ENCODE assay signal across 25 mouse cellular contexts in the genomic region with DNA sequence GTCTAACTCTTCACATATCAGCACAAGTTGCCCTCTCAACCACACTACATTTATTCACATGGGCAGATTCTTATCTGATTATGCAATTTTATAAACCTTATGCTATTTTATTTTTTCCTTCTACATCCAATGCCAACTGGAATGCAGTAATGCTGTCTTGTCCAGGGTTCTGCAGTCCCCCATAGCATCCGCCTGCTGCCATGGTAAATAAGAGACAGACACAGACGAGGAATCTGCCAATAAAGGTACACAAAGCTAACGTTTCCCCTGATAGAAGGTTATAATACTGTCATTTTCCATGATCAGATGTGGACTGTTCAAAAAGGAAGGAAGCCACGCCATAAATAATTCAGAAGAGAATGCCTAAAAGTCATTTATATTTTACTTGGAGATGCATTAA. TPM values are rescaled to one million over a fixed set of nuclear protein-coding genes. Genes with fewer than 3 reads are reported as not detected.
DNase-seq lines count a peak whose midpoint lies in the region; ATAC-seq lines count a peak whose summit lies in the region.
"Had no signal": no experiment of that assay in that cellular context is flagged by ENCODE, and none has a peak within 500 bp of the region (broad histone marks: within the 10 kb centered on the region; RNA-seq: fewer than 3 reads in every experiment).

No protein-coding gene starts in this region.

- no peak overlapping the region for H3K4me2 ChIP-seq in midbrain, embryonic 12.5 days (replicated peaks)
- no peak overlapping the region for H3K4me2 ChIP-seq in midbrain, embryonic 11.5 days
- no peak overlapping the region for H3K4me2 ChIP-seq in neural tube, embryonic 13.5 days
- H3K4me2 ChIP-seq in neural tube, embryonic 15.5 days = no peak overlapping the region
- H3K4me2 ChIP-seq: embryonic facial prominence, embryonic 12.5 days; embryonic facial prominence, embryonic 15.5 days; forebrain, embryonic 12.5 days; forebrain, embryonic 15.5 days; heart, embryonic 12.5 days; heart, embryonic 15.5 days; hindbrain, embryonic 13.5 days had no signal

- no peaks in the 10 kb centered on the region for H3K27me3 ChIP-seq in midbrain, embryonic 12.5 days
- no peaks in the 10 kb centered on the region for H3K27me3 ChIP-seq in midbrain, embryonic 11.5 days (ENCODE audit: control insufficient read depth, insufficient read depth, low read length)
- no peaks in the 10 kb centered on the region for H3K27me3 ChIP-seq in neural tube, embryonic 13.5 days
- H3K27me3 ChIP-seq in neural tube, embryonic 15.5 days (replicated peaks) = no peaks in the 10 kb centered on the region
- H3K27me3 ChIP-seq: embryonic facial prominence, embryonic 12.5 days; embryonic facial prominence, embryonic 15.5 days; forebrain, embryonic 12.5 days; forebrain, embryonic 15.5 days; heart, embryonic 12.5 days; heart, embryonic 15.5 days; hindbrain, embryonic 13.5 days had no signal

- peak; percentile 41; the same call in 1 of the 2 replicates for ATAC-seq in midbrain, embryonic 12.5 days (ENCODE audit: low FRiP score, low read depth)
- ATAC-seq in midbrain, embryonic 11.5 days (ENCODE audit: low FRiP score) = no peak
- no peak for ATAC-seq in neural tube, embryonic 13.5 days (ENCODE audit: low read depth)
- no peak for ATAC-seq in neural tube, embryonic 15.5 days (ENCODE audit: low FRiP score)
- ATAC-seq: activated CD4-positive, CD25-positive, alpha-beta regulatory T cell, adult 4 months; forebrain, embryonic 15.5 days; hindbrain, embryonic 16.5 days had no signal

- 76% methylated on average over 4 of the region's 4 CpGs for WGBS in midbrain, embryonic 12.5 days
- 85% methylated on average over 4 of the region's 4 CpGs for WGBS in midbrain, embryonic 11.5 days
- WGBS in neural tube, embryonic 13.5 days = 68% methylated on average over 4 of the region's 4 CpGs
- 56% methylated on average over 4 of the region's 4 CpGs for WGBS in neural tube, embryonic 15.5 days

- no peak overlapping the region for H3K27ac ChIP-seq in midbrain, embryonic 12.5 days (replicated peaks)
- H3K27ac ChIP-seq in midbrain, embryonic 11.5 days (ENCODE audit: low read depth, low read length) = no peak overlapping the region
- H3K27ac ChIP-seq in neural tube, embryonic 13.5 days (replicated peaks) = 0 out of 2 replicates have a peak overlapping the region, but pooled peaks have one; percentile 13
- H3K27ac ChIP-seq in neural tube, embryonic 15.5 days (replicated peaks) = no peak overlapping the region
- H3K27ac ChIP-seq: embryonic facial prominence, embryonic 12.5 days; embryonic facial prominence, embryonic 15.5 days; forebrain, embryonic 12.5 days; forebrain, embryonic 15.5 days; heart, embryonic 15.5 days; hindbrain, embryonic 10.5 days; hindbrain, embryonic 13.5 days had no signal

- no peaks in the 10 kb centered on the region for H3K4me1 ChIP-seq in midbrain, embryonic 12.5 days
- no peaks in the 10 kb centered on the region for H3K4me1 ChIP-seq in midbrain, embryonic 11.5 days (ENCODE audit: control insufficient read depth, insufficient read depth, low read length)
- H3K4me1 ChIP-seq in neural tube, embryonic 13.5 days (replicated peaks) = 0 out of 2 replicates have a peak, but pooled peaks cover 10% of the 10 kb centered on the region
- no peaks in the 10 kb centered on the region for H3K4me1 ChIP-seq in neural tube, embryonic 15.5 days
- H3K4me1 ChIP-seq: embryonic facial prominence, embryonic 12.5 days; embryonic facial prominence, embryonic 15.5 days; forebrain, embryonic 12.5 days; forebrain, embryonic 15.5 days; heart, embryonic 12.5 days; heart, embryonic 15.5 days; hindbrain, embryonic 10.5 days; hindbrain, embryonic 13.5 days had no signal

- no peak overlapping the region for H3K4me3 ChIP-seq in midbrain, embryonic 12.5 days
- H3K4me3 ChIP-seq in midbrain, embryonic 11.5 days (ENCODE audit: low read depth, low read length) = no peak overlapping the region
- H3K4me3 ChIP-seq in neural tube, embryonic 13.5 days = no peak overlapping the region
- H3K4me3 ChIP-seq in neural tube, embryonic 15.5 days (replicated peaks) = no peak overlapping the region
- H3K4me3 ChIP-seq: embryonic facial prominence, embryonic 12.5 days; embryonic facial prominence, embryonic 15.5 days; forebrain, embryonic 12.5 days; forebrain, embryonic 15.5 days; heart, embryonic 12.5 days; heart, embryonic 15.5 days; hindbrain, embryonic 10.5 days; hindbrain, embryonic 13.5 days had no signal

- H3K9ac ChIP-seq in midbrain, embryonic 12.5 days (replicated peaks) = no peak overlapping the region
- H3K9ac ChIP-seq in midbrain, embryonic 11.5 days (ENCODE audit: low read length) = no peak overlapping the region
- no peak overlapping the region for H3K9ac ChIP-seq in neural tube, embryonic 13.5 days
- no peak overlapping the region for H3K9ac ChIP-seq in neural tube, embryonic 15.5 days (replicated peaks)
- H3K9ac ChIP-seq: embryonic facial prominence, embryonic 12.5 days; embryonic facial prominence, embryonic 15.5 days; forebrain, embryonic 12.5 days; forebrain, embryonic 15.5 days; heart, embryonic 12.5 days; heart, embryonic 15.5 days; hindbrain, embryonic 13.5 days had no signal

- H3K9me3 ChIP-seq in midbrain, embryonic 12.5 days = no peaks in the 10 kb centered on the region
- no peaks in the 10 kb centered on the region for H3K9me3 ChIP-seq in midbrain, embryonic 11.5 days (ENCODE audit: control insufficient read depth, low read length)
- H3K9me3 ChIP-seq in neural tube, embryonic 13.5 days = no peaks in the 10 kb centered on the region
- no peaks in the 10 kb centered on the region for H3K9me3 ChIP-seq in neural tube, embryonic 15.5 days (replicated peaks)
- H3K9me3 ChIP-seq: embryonic facial prominence, embryonic 12.5 days; embryonic facial prominence, embryonic 15.5 days; forebrain, embryonic 12.5 days; forebrain, embryonic 15.5 days; heart, embryonic 12.5 days; heart, embryonic 15.5 days; hindbrain, embryonic 10.5 days; hindbrain, embryonic 13.5 days had no signal

- H3K36me3 ChIP-seq in midbrain, embryonic 12.5 days = no peaks in the 10 kb centered on the region
- no peaks in the 10 kb centered on the region for H3K36me3 ChIP-seq in midbrain, embryonic 11.5 days (ENCODE audit: control insufficient read depth, insufficient read depth, low read length)
- no peaks in the 10 kb centered on the region for H3K36me3 ChIP-seq in neural tube, embryonic 13.5 days
- no peaks in the 10 kb centered on the region for H3K36me3 ChIP-seq in neural tube, embryonic 15.5 days
- H3K36me3 ChIP-seq: embryonic facial prominence, embryonic 12.5 days; embryonic facial prominence, embryonic 15.5 days; forebrain, embryonic 12.5 days; forebrain, embryonic 15.5 days; heart, embryonic 12.5 days; heart, embryonic 15.5 days; hindbrain, embryonic 10.5 days; hindbrain, embryonic 13.5 days had no signal

- DNase-seq in midbrain, embryonic 11.5 days (ENCODE audit: low spot score, missing footprints) = no peak
- DNase-seq in retina, postnatal 1 day = peak; percentile 18
- DNase-seq in urinary bladder, postnatal 36 days (ENCODE audit: low spot score in 2 of 2) = no peak
- DNase-seq: adrenal gland, adult 8-10 months; adrenal gland, postnatal 25 days; cerebellum, adult 18-20 months; cerebellum, adult 9-10 months; cerebellum, postnatal 25 days; gastrocnemius, postnatal 25 days; heart, adult 18-20 months; heart, postnatal 10 days; heart, postnatal 36 days had no signal

RNA-seq across cellular contexts. Expression of gene Ogfrl1, which starts 54.7 kb away (rescaled TPM):
- polyA plus RNA-seq in midbrain, embryonic 12.5 days (2016; fragmentation: Nextera tagmentation; extraction: Ambion mirVana) = 9.4 and 9.9 TPM in 2 replicates
- polyA plus RNA-seq in midbrain, embryonic 11.5 days (2014; fragmentation: Nextera tagmentation; extraction: Ambion mirVana) = 11.5 and 12.1 TPM in 2 replicates
- polyA plus RNA-seq in neural tube, embryonic 13.5 days (2015; fragmentation: Nextera tagmentation; extraction: Ambion mirVana) = 22.5 and 25.4 TPM in 2 replicates
- 18.4 and 20.3 TPM in 2 replicates for polyA plus RNA-seq in neural tube, embryonic 15.5 days (2015; fragmentation: Nextera tagmentation; extraction: Ambion mirVana)
